Mouse (Mus musculus): ENCODE results near the gene Cidec. TPM values are rescaled to one million over a fixed set of nuclear protein-coding genes. Genes with fewer than 3 reads are reported as not detected.
A peak's percentile ranks its signal among the peaks of the same experiment; 100 is the strongest.

Cidec gene
- total RNA-seq, 4 experiments from 2014 or later = not detected

GRCm38 (mm10) chr6:113444207-113444965 lies 8.8 kb upstream of the Cidec start:
- no peak for DNase-seq (ENCODE audit: low spot score in 2 of 2)

GRCm38 (mm10) chr6:113443091-113443490 lies 7.5 kb upstream of the Cidec start:
- no peak for DNase-seq (ENCODE audit: low spot score in 2 of 2)

- peak; percentile 82 to 83 for DNase-seq (ENCODE audit: low spot score in 2 of 2)
Measured at GRCm38 (mm10) chr6:113442442-113443090, 7.0 kb upstream of the Cidec start, which contains the start of gene Jagn1. TSS of gene Jagn1 (plus strand) at chr6:113442569.

GRCm38 (mm10) chr6:113442087-113442441 lies 6.5 kb upstream of the Cidec start:
- no peak for DNase-seq (ENCODE audit: low spot score in 2 of 2)

- no peak for DNase-seq (ENCODE audit: low spot score in 2 of 2)
Measured at GRCm38 (mm10) chr6:113441147-113441680, 5.7 kb upstream of the Cidec start.

- DNase-seq (ENCODE audit: low spot score in 2 of 2) = no peak
Measured at GRCm38 (mm10) chr6:113440686-113441085, 5.1 kb upstream of the Cidec start.

GRCm38 (mm10) chr6:113438721-113439430 lies 3.3 kb upstream of the Cidec start:
- DNase-seq (ENCODE audit: low spot score in 2 of 2) = no peak

GRCm38 (mm10) chr6:113437135-113437534 lies 1.6 kb upstream of the Cidec start:
- no peak for DNase-seq (ENCODE audit: low spot score in 2 of 2)

GRCm38 (mm10) chr6:113434691-113435090 lies 869 bp downstream of the Cidec start:
- DNase-seq (ENCODE audit: low spot score in 2 of 2) = no peak

GRCm38 (mm10) chr6:113433661-113434060 lies 1.9 kb downstream of the Cidec start:
- DNase-seq (ENCODE audit: low spot score in 2 of 2) = no peak

- no peak for DNase-seq (ENCODE audit: low spot score in 2 of 2)
Measured at GRCm38 (mm10) chr6:113431801-113432200, 3.8 kb downstream of the Cidec start.

GRCm38 (mm10) chr6:113430846-113431245 lies 4.7 kb downstream of the Cidec start:
- no peak for DNase-seq (ENCODE audit: low spot score in 2 of 2)

- no peak for DNase-seq (ENCODE audit: low spot score in 2 of 2)
Measured at GRCm38 (mm10) chr6:113429965-113430364, 5.6 kb downstream of the Cidec start.

GRCm38 (mm10) chr6:113428006-113428405 lies 7.6 kb downstream of the Cidec start:
- DNase-seq (ENCODE audit: low spot score in 2 of 2) = no peak

- DNase-seq (ENCODE audit: low spot score in 2 of 2) = no peak
Measured at GRCm38 (mm10) chr6:113427397-113427796, 8.2 kb downstream of the Cidec start.

GRCm38 (mm10) chr6:113426696-113427095 lies 8.9 kb downstream of the Cidec start:
- DNase-seq (ENCODE audit: low spot score in 2 of 2) = no peak

- no peak for DNase-seq (ENCODE audit: low spot score in 2 of 2)
Measured at GRCm38 (mm10) chr6:113424187-113424586, 11.4 kb downstream of the Cidec start.

GRCm38 (mm10) chr6:113423000-113423399 lies 12.6 kb downstream of the Cidec start:
- no peak for DNase-seq (ENCODE audit: low spot score in 2 of 2)

- DNase-seq (ENCODE audit: low spot score in 2 of 2) = peak; percentile 91 to 98
Measured at GRCm38 (mm10) chr6:113419199-113419587, 16.4 kb downstream of the Cidec start, which contains the start of gene Rpusd3. TSS of gene Rpusd3 (minus strand) at chr6:113419340.

GRCm38 (mm10) chr6:113418441-113419198 lies 16.9 kb downstream of the Cidec start:
- DNase-seq (ENCODE audit: low spot score in 2 of 2) = no peak

- DNase-seq (ENCODE audit: low spot score in 2 of 2) = no peak
Measured at GRCm38 (mm10) chr6:113416416-113416815, 19.1 kb downstream of the Cidec start.
